Mouse (Mus musculus) mature B cell (primary cell): ENCODE data around the gene Ipo9.
"Not testable (repeated sequence)": the region's sequence is repeated elsewhere in the genome, so short reads cannot be mapped to it uniquely, and the experiment has no call there.

Experiments used
- in situ Hi-C: fragments of 300-500 bp; cut with MboI; formaldehyde crosslinking; loops from 2 replicates; pipeline ENCODE4 v1.14.3; 2019

Ipo9 gene

DNA sequence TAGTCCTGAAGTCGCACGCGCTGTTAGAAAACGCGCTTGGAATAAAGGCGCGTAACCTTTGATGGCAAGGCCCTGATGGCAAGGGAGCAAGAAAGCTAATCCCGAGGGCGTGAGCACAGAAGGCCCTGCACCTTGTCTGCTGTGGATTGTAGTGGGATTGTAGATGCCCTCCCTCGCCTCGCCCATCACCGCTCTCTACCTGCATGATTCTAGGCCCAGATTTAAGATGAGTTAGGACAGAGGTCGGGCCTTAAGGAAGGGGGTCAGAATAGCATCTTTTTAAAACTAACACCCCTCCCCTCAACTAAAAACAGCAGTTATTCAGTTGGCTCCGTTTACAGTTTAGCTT is 344 bp upstream of the Ipo9 start:
- in situ Hi-C loops: no loop called here

DNA sequence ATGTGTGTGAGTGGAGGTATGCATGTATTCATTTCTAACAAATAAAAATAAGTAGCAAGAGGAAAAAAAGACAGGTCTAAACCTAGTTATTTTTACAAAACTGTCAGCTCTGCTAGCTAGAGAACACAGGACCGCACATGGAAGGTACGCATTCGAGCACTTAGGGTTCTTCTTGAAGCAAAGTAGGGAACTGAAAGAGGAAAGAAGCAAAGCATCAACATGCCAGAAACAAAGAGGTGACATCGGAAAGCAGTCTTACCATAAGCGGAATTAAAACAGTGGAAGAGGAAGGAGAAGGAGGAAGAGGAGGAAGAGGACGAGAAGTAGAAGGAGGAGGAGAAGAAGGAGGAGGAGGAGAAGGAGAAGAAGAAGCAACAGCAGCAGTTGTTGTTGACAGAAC is 2.9 kb downstream of the Ipo9 start:
- in situ Hi-C loops: no loop called here

GRCm38 (mm10) chr1:135426645-135427044 is 3.7 kb downstream of the Ipo9 start:
- in situ Hi-C loops: no loop called here

DNA sequence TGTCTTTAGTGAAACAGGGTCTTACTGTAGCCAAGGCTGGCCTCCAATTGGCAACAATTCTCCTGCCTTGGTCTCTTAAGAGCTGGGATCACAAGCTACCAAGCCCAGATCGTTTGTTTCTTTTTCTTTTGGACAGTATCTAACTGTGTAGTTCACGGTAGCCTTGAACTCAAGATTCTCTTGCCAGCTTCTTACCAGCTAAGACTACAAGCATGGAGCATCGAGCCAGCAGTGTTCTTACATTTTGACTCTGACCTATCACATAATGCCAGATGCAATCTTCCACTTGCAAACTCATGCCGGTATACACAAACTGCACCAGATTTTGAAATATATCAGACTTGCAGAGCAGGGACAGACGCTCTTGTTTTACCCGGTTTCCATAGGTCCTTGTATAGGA is 7.5 kb downstream of the Ipo9 start:
- in situ Hi-C loops: no loop called here

GRCm38 (mm10) chr1:135413996-135414395 is 16.3 kb downstream of the Ipo9 start:
- in situ Hi-C loops: no loop called here

GRCm38 (mm10) chr1:135412130-135412529 is 18.2 kb downstream of the Ipo9 start:
- in situ Hi-C loops: no loop called here

DNA sequence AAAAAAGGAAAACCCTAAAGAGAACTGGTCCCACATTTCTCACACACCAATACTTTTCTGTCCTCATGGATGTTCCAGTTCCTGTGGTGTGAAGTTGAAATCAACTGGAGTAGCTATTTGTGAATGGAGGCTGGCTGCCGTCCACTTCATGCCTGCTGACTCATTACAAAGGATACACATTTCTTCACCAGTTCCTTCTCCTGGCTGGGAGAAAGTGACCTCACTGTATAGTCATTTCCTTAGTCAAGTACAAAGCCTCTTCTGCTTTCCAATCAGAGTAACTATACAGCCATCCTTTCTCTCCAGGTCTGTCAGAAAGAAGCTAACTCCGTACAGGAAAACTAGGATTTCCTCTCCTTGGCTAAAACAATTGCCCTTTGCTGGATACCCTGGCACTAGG is 19.3 kb downstream of the Ipo9 start:
- in situ Hi-C loops: no loop called here

GRCm38 (mm10) chr1:135408973-135409372 is 21.3 kb downstream of the Ipo9 start:
- in situ Hi-C loops: no loop called here

DNA sequence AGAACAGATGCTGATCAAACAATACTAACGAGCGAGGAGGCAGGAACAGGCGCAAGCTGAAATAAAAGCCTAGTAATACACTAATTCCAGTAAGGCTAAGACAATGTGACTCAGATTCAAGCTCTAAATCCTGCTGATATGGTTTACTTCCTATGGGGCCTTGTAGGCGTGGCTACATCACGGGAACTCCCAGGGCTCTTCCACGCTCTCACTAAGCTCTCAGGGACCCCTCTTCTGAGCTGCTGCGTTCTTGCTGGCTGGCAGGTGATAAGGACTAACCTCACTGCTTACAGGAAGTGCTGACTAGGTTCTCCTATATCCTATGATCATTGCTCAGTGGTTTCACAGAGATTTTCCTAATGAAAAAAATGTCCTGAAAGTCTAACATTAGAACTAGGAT is 24.9 kb downstream of the Ipo9 start:
- in situ Hi-C loops: no loop called here

GRCm38 (mm10) chr1:135401452-135402110 is 28.7 kb downstream of the Ipo9 start:
- in situ Hi-C loops: no loop called here

DNA sequence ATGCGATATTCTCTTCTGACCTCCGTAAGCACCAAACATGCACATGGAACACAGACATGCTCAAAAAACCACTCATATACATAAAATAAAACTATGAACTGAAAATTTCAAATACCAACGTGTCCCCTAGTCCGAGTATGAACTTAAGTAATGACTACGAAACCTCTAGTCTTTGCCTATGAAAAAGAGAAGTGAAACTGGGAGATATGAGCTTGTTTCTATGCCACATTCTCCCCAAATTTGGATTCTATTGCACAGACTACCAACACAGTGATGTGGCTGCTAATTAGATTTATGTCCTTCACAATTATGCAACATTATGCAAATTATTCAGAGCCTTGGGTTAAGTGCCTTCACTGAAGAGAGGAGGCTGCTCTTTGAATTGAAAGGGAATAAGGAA is 30.8 kb downstream of the Ipo9 start:
- in situ Hi-C loops: no loop called here

- in situ Hi-C loops: no loop called here
Observed at GRCm38 (mm10) chr1:135385161-135385560, 45.1 kb downstream of the Ipo9 start.

GRCm38 (mm10) chr1:135384171-135384570 is 46.1 kb downstream of the Ipo9 start:
- in situ Hi-C loops: no loop called here

GRCm38 (mm10) chr1:135381560-135381959 is 48.7 kb downstream of the Ipo9 start:
- in situ Hi-C loops: not testable (repeated sequence)

DNA sequence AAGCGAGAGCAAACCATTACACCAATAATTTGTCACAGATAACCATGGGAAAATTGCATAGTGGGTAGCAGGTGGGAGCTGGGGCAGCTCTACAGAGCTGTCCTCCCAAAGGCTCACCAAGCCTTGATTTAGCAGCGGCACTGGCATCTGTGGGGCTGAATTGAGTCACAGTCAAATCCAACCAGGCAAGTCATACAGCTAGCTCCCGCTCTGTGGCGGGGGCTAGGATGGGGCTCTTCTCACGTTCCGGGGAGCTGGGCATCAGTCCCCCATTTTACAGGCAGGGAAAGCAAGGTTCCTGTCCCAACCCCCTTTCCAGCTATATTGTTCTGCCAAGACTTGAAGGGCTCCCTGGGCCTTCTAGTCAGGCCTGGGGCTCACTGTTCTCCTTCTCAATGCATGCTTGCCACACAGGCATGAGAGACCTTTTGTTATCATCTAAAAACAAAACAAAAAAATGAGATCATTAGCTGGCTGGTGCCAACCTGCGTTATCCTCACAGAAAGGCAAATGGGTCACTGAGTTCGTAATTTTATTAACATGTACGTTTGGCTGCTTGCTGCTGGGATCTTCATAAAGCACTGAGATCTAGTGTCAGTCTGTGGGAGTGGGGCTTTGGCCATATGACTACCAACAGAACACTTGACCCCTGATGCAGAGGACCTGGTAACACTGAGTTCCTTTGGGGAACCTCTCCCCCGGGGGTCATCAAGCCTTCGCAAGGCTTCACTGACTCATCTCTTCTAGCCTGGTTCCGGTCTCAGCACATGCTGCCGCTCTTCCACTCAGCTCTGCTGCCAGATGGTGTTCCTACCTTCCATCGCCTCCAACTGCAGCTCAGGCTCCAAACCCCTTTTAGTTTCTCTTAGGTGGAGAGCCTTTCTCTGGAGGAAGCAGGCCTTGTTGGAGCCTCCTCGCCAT is 50.0 kb downstream of the Ipo9 start:
- in situ Hi-C loops: no loop called here

- in situ Hi-C loops: no loop called here
Observed at GRCm38 (mm10) chr1:135379048-135379447, 51.3 kb downstream of the Ipo9 start.

DNA sequence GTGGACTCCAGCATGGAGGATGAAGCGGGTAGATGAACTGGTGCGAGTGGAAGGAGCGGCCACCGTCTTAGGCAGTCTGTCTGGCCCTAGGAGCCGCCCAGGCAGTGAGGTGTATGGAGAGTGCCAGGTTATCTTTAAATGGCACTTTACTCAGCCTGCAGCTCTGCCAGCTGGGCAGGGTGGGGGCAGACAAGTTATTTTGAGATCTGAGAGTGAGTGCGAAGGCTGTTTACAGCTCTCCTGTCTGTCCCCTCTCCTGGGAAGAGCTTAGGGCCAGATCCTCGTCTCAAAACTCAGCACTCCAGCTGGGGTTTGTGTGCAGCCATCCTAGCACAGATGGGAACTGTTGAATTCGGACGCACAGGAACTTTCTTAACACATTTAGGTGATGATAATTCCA is 51.7 kb downstream of the Ipo9 start:
- in situ Hi-C loops: no loop called here

DNA sequence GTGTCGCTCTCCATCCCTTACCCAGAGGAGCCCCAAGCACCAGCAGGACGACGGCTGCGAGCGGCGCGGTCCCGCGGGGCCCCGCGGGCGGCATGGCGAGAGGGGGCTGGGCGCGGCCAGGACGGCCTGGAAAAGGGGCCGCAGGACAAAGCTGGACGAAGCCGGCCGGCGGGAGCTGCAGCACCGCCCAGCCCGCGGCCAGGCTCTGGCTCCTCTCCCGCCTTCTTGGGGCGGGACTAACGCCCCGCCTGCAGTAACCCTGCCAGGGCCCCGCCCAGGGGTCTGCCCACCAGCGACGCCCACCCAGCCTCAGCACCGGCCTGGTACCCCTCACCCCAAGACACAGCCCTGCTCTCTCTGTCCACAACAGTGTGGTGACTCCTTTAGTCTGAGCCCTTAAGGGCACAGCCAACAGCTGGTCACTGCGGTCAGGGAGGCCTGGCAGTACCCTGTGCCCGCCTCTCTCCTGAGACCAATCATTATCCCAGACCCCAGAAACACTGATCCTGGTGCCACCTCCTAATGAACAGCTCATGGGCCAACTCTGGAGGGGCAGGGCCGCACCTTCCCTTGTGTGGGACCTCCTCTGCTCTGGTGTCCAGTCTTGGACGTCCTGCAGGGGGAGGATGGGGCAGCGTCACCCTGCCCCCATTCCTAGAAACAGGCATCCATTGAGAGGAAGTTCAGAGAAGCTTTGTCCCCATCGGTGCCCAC is 55.3 kb downstream of the Ipo9 start, which contains the start of gene Shisa4:
Gene Shisa4, minus strand, starts transcription at position 370 of the 714 bp plus-strand sequence.
- in situ Hi-C loops: no loop called here

DNA sequence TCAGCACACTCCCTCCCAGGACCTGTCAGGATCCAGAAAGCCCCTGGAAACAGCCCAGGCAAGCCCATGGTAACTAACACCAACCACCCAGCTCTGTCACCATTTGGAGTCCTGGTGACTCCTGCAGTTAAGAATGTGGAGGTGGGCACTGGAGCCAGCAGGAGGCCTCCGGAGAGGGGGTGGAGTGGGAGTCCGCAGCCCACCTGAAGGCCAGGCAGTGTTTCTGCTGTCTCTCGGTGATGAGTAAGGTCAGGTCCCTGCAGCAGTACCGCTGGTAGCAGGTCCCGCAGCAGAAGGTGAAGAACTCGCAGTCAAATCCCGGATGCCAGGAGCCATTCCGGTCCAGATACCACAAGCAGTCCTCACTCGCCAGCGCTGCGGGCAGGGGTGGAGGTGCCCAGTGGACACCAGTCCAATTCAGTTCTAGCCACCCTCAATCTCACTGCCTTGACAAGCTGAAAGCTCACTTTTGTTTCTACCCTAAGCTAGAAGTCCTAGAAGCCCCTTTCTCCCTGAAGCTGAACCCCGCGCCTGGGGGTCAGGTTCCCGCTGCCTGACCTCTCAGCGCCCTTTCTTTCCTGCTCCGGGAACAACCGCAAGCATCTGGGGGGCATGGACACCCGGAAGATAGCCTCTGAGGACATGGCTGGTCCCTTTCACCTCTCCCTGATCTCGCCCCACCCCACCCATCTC is 56.0 kb downstream of the Ipo9 start:
- in situ Hi-C loops: no loop called here

DNA sequence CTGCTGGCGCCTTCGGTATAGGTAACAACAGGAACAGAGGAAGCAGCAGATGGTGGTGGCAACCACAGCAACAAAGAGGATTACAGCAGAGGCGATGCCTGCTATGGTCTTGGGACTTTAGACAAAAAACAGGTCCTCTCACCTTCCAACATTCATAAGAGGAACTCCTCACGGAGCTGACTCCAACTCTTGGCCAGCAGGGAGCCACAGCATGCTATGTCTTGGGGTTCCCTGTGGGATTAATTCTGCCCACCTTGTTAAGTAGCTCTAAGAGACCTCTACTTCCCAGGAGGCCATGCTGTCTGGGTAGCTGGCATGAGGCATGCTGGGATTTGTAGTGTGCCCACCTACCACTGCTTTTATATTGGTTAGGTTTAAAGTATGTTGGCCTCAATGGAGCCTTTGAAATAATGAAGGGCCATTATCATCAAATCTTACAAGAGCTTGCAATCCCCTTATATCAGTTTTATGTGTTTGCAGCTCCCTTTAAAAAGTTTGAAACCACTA is 57.1 kb downstream of the Ipo9 start:
- in situ Hi-C loops: no loop called here

DNA sequence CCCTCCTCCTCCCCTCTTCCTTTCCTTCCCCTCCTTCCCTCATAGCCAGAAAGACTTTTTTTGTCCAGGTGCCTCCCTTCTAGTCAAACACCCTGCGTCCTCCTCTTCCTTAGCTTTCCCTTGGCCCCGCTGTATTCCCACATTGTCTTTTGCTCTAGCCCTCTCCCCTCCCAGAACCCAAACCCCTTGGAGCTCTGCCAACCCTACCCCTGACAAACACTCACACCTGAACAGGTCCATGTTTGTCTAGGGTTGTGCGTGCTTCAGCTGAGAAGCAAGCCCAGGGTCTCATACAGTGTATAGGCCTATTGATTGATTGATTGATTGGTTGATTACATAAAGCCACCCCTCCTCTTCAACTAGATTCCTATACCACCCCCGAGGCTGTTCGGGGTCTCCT is 60.9 kb downstream of the Ipo9 start:
- in situ Hi-C loops: no loop called here

GRCm38 (mm10) chr1:135368982-135369381 is 61.3 kb downstream of the Ipo9 start:
- in situ Hi-C loops: no loop called here
